Mouse (Mus musculus) stomach, postnatal 0 days (tissue): ENCODE data around the gene Oaf.

Experiments used
- CTCF ChIP-seq: IDR thresholded peaks from 2 replicates; pipeline ENCODE4 v1.5.1; 2016; ENCODE audit warnings: antibody characterized with exemption, low read depth, mild to moderate bottlenecking, moderate library complexity
- EP300 ChIP-seq: optimal IDR thresholded peaks from 2 replicates; pipeline ENCODE3; 2016; ENCODE audit warnings: antibody characterized with exemption

GRCm38 (mm10) chr9:43236106-43236505 is 3.6 kb downstream of the Oaf start:
- TF ChIP-seq EP300 (no peak), CTCF (no peak)
